Mouse (Mus musculus) E14TG2a.4 (cell line): ENCODE results near the gene BC049715.

Source experiments
- H3K27me3 ChIP-seq: 2 replicates; pipeline ENCODE4 v1.6.1; 2014; ENCODE audit warnings: low read length, control low read depth; ENCODE audit not compliant: insufficient read depth
- H3K36me3 ChIP-seq: 2 replicates; pipeline ENCODE4 v1.6.1; 2014; ENCODE audit warnings: low read length, control low read depth; ENCODE audit not compliant: insufficient read depth
- H3K4me1 ChIP-seq: replicated peaks from 2 replicates; pipeline ENCODE4 v1.6.1; 2014; ENCODE audit warnings: low read depth, low read length, control low read depth
- H3K4me3 ChIP-seq: replicated peaks from 2 replicates; pipeline ENCODE4 v1.5.1; 2014; ENCODE audit warnings: mild to moderate bottlenecking, low read length
- H3K9me3 ChIP-seq: 2 replicates; pipeline ENCODE4 v1.6.1; 2014; ENCODE audit warnings: low read length, control low read depth
- CTCF ChIP-seq: conservative IDR thresholded peaks from 2 replicates; pipeline ENCODE4 v1.5.1; 2014; ENCODE audit warnings: low read length
- NANOG ChIP-seq: IDR thresholded peaks from 2 replicates; pipeline ENCODE4 v1.6.1; 2014; ENCODE audit warnings: borderline replicate concordance, low read length, mixed read lengths
- POU5F1 ChIP-seq: IDR thresholded peaks from 2 replicates; pipeline ENCODE4 v1.6.1; 2014; ENCODE audit warnings: low read length, borderline replicate concordance

BC049715 gene

GRCm38 (mm10) chr6:136816826-136817225 lies 10.6 kb upstream of the BC049715 start:
- H3K4me1 ChIP-seq: peaks cover 72% of the 10 kb centered on the region

GRCm38 (mm10) chr6:136817549-136817948 lies 9.9 kb upstream of the BC049715 start:
- H3K9me3 ChIP-seq: no peaks in the 10 kb centered on the region
- 0 out of 2 replicates have a peak overlapping the region, but pooled peaks have one; percentile 7 for H3K4me3 ChIP-seq
- no peaks in the 10 kb centered on the region for H3K27me3 ChIP-seq
- TF ChIP-seq POU5F1: no peak
- no peak for TF ChIP-seq CTCF
- no peak for TF ChIP-seq NANOG
- peaks cover 92% of the 10 kb centered on the region for H3K36me3 ChIP-seq
- peaks cover 71% of the 10 kb centered on the region for H3K4me1 ChIP-seq

More at GRCm38 (mm10) chr6:136816826-136817225, 10.6 kb upstream of the BC049715 start:
- Histone ChIP-seq H3K4me3 (peak overlapping the region; percentile 68), H3K27me3 (no peaks in the 10 kb centered on the region), H3K9me3 (no peaks in the 10 kb centered on the region), H3K36me3 (peaks cover 92% of the 10 kb centered on the region)
- TF ChIP-seq POU5F1 (no peak), NANOG (no peak), CTCF (no peak)

GRCm38 (mm10) chr6:136820381-136820780 lies 7.0 kb upstream of the BC049715 start:
- H3K4me3 ChIP-seq: no peak overlapping the region
- H3K36me3 ChIP-seq: peaks cover 91% of the 10 kb centered on the region
- no peaks in the 10 kb centered on the region for H3K9me3 ChIP-seq
- peaks cover 55% of the 10 kb centered on the region for H3K4me1 ChIP-seq
- H3K27me3 ChIP-seq: no peaks in the 10 kb centered on the region
- TF ChIP-seq NANOG: no peak
- no peak for TF ChIP-seq CTCF
- no peak for TF ChIP-seq POU5F1

GRCm38 (mm10) chr6:136821086-136821485 lies 6.3 kb upstream of the BC049715 start:
- Histone ChIP-seq H3K4me3 (no peak overlapping the region), H3K36me3 (peaks cover 90% of the 10 kb centered on the region), H3K4me1 (peaks cover 54% of the 10 kb centered on the region), H3K9me3 (no peaks in the 10 kb centered on the region), H3K27me3 (no peaks in the 10 kb centered on the region)
- no peak for TF ChIP-seq NANOG
- TF ChIP-seq POU5F1: no peak
- no peak for TF ChIP-seq CTCF

GRCm38 (mm10) chr6:136824987-136825386 lies 2.4 kb upstream of the BC049715 start:
- Histone ChIP-seq H3K27me3 (no peaks in the 10 kb centered on the region), H3K9me3 (no peaks in the 10 kb centered on the region), H3K4me3 (no peak overlapping the region), H3K4me1 (peaks cover 38% of the 10 kb centered on the region), H3K36me3 (peaks cover 56% of the 10 kb centered on the region)
- TF ChIP-seq NANOG: no peak
- no peak for TF ChIP-seq POU5F1
- TF ChIP-seq CTCF: no peak

- TF ChIP-seq NANOG (no peak), POU5F1 (no peak), CTCF (no peak)
- peaks cover 25% of the 10 kb centered on the region for H3K4me1 ChIP-seq
These were observed 310 bp upstream of the BC049715 start for GRCm38 (mm10) chr6:136827116-136827515.

GRCm38 (mm10) chr6:136827881-136828561 lies 595 bp downstream of the BC049715 start, which contains the start of gene Wbp11:
TSS of gene Wbp11 (minus strand) at chr6:136828233.
- TF ChIP-seq NANOG (no peak), POU5F1 (no peak), CTCF (no peak)
- no peaks in the 10 kb centered on the region for H3K9me3 ChIP-seq
- peak within 1 kb of the TSS; percentile 96 for H3K4me3 ChIP-seq
- no peaks in the 10 kb centered on the region for H3K27me3 ChIP-seq
- peaks cover 26% of the 10 kb centered on the region for H3K36me3 ChIP-seq
- H3K4me1 ChIP-seq: peaks cover 16% of the 10 kb centered on the region

More at GRCm38 (mm10) chr6:136827116-136827515, 310 bp upstream of the BC049715 start:
- Histone ChIP-seq H3K4me3 (peak overlapping the region; percentile 96), H3K36me3 (peaks cover 35% of the 10 kb centered on the region), H3K27me3 (no peaks in the 10 kb centered on the region), H3K9me3 (no peaks in the 10 kb centered on the region)

- TF ChIP-seq CTCF (no peak), POU5F1 (no peak), NANOG (no peak)
- Histone ChIP-seq H3K36me3 (peaks cover 23% of the 10 kb centered on the region), H3K9me3 (no peaks in the 10 kb centered on the region)
These were observed 1.3 kb downstream of the BC049715 start for GRCm38 (mm10) chr6:136828681-136829080.

More at GRCm38 (mm10) chr6:136828681-136829080, 1.3 kb downstream of the BC049715 start:
- peak overlapping the region; percentile 96 for H3K4me3 ChIP-seq
- H3K27me3 ChIP-seq: no peaks in the 10 kb centered on the region
- peaks cover 15% of the 10 kb centered on the region for H3K4me1 ChIP-seq
